Mouse (Mus musculus) limb, embryonic 14.5 days (tissue): ENCODE data around the gene Ispd. TPM values are rescaled to one million over a fixed set of nuclear protein-coding genes. Genes with fewer than 3 reads are reported as not detected.

Source experiments
- ATAC-seq: fragments of 200-750 bp; cut with Nextera tagmentation; 2 replicates; pipeline ENCODE4 v1.8.0; 2017; ENCODE audit warnings: low read depth, moderate number of reproducible peaks, moderate TSS enrichment; ENCODE audit not compliant: low FRiP score
- DNase-seq: peaks from one replicate; pipeline ENCODE4 v3.0.0-alpha.2; 2015; ENCODE audit warnings: low spot score
- H3K27ac ChIP-seq: fragments of 300-500 bp; sonication (generic); replicated peaks from 2 replicates; pipeline ENCODE4 v1.5.1; 2014; ENCODE audit warnings: low read depth, mild to moderate bottlenecking, low read length, moderate library complexity, mixed read lengths
- H3K27me3 ChIP-seq: fragments of 300-500 bp; sonication (generic); 2 replicates; pipeline ENCODE4 v1.6.1; 2014; ENCODE audit warnings: low read length, mixed read lengths; ENCODE audit not compliant: control insufficient read depth, insufficient read depth
- H3K36me3 ChIP-seq: fragments of 300-500 bp; sonication (generic); 2 replicates; pipeline ENCODE4 v1.6.1; 2014; ENCODE audit warnings: mild to moderate bottlenecking, low read length, moderate library complexity, mixed read lengths; ENCODE audit not compliant: control insufficient read depth, insufficient read depth
- H3K4me1 ChIP-seq: fragments of 300-500 bp; sonication (generic); 2 replicates; pipeline ENCODE4 v1.6.1; 2014; ENCODE audit warnings: antibody characterized with exemption, low read length, mixed read lengths; ENCODE audit not compliant: control insufficient read depth, insufficient read depth
- H3K4me2 ChIP-seq: fragments of 300-500 bp; sonication (generic); replicated peaks from 2 replicates; pipeline ENCODE4 v1.6.1; 2014; ENCODE audit warnings: low read depth, mild to moderate bottlenecking, low read length, moderate library complexity; ENCODE audit not compliant: severe bottlenecking
- H3K4me3 ChIP-seq: fragments of 300-500 bp; sonication (generic); replicated peaks from 2 replicates; pipeline ENCODE4 v1.5.1; 2014; ENCODE audit warnings: low read length
- H3K9ac ChIP-seq: fragments of 300-500 bp; sonication (generic); 2 replicates; pipeline ENCODE4 v1.6.1; 2014; ENCODE audit warnings: mild to moderate bottlenecking, low read depth, low read length, moderate library complexity; ENCODE audit not compliant: severe bottlenecking
- H3K9me3 ChIP-seq: fragments of 300-500 bp; sonication (generic); 2 replicates; pipeline ENCODE4 v1.6.1; 2016; ENCODE audit warnings: low read length; ENCODE audit not compliant: control insufficient read depth
- POLR2A ChIP-seq: fragments of 200-500 bp; IDR thresholded peaks from 2 replicates; pipeline ENCODE4 v1.8.0; 2012; ENCODE audit warnings: inconsistent platforms, mild to moderate bottlenecking, moderate library complexity, borderline replicate concordance; ENCODE audit not compliant: insufficient read depth, insufficient read length; ENCODE audit errors: extremely low read depth
- WGBS: fragments of 180-500 bp; shearing (Covaris S2); extraction: QIAGEN DNeasy Blood & Tissue Kit; methylation state at CpG from one replicate; pipeline ENCODE4 v1.1.7; 2014; 5-methylcytosine and 5-hydroxymethylcytosine counted together
- polyA plus RNA-seq, 2 experiments: library from polyadenylated mRNA; depleted of rRNA in 1 of 2; stranded (reverse) in 1 of 2; unstranded in 1 of 2; fragments of >200 nt; fragmentation: Nextera tagmentation in 1 of 2; extraction: Ambion mirVana in 1 of 2; gene quantifications; 2 replicates each; pipeline versions ENCODE4 v1.2.1 to v1.2.3; 2012 to 2014

The Ispd gene
- polyA plus RNA-seq, 2 experiments = 3.0 to 9.6 TPM

DNA sequence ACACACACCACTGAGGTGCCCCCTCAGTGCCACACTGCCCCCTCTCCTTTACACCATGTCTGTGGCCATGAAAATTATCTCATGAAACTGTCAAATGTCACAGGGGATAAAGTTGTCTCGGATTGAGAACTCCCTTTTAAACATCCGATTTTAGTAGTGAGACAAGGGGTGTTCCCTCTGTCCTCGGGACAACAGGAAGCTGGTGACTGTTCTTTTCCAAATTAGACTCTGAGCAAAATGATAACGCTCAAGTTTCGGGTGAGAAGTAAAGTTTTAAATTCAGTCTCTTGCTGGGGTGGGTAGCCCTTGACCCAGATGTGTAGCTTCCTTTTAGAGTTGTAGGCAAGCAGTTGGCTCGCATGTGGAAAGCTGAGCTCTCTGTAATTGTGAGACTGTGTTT lies 96.3 kb downstream of the Ispd start:
- H3K27me3 ChIP-seq = no peaks in the 10 kb centered on the region
- no peak for ATAC-seq
- 34% methylated on average over 6 of the region's 6 CpGs for WGBS
- no peak for DNase-seq
- TF ChIP-seq POLR2A = no peak
- H3K4me1 ChIP-seq = peaks cover 12% of the 10 kb centered on the region
- H3K27ac ChIP-seq = no peak overlapping the region
- H3K9me3 ChIP-seq = no peaks in the 10 kb centered on the region
- H3K36me3 ChIP-seq = no peaks in the 10 kb centered on the region
- H3K4me2 ChIP-seq = no peak overlapping the region
- H3K4me3 ChIP-seq = no peak overlapping the region
- H3K9ac ChIP-seq = no peak overlapping the region

DNA sequence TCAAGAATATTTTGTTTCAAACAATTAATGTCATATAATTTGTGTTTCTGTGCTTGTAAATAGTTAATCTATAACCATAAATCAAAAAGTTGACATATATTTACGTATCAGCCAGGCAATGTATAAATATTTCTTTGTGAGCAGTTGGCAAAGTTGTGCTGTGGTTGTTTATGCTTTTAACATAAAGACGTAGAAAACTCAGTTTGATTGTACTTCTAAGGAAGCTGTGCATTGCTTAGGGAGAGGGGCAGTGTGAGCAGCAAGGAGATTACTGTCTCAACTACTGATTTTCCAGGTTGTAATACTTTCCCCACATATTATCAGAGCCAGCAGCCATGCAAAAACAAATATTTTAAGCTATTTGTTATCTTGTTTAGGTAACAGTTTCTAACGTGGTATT lies 96.7 kb downstream of the Ispd start:
- no peak overlapping the region for H3K4me3 ChIP-seq
- H3K9ac ChIP-seq = no peak overlapping the region
- H3K9me3 ChIP-seq = no peaks in the 10 kb centered on the region
- no peak for ATAC-seq
- H3K4me1 ChIP-seq = peaks cover 12% of the 10 kb centered on the region
- H3K4me2 ChIP-seq = no peak overlapping the region
- no peaks in the 10 kb centered on the region for H3K36me3 ChIP-seq
- no peak for TF ChIP-seq POLR2A
- H3K27me3 ChIP-seq = no peaks in the 10 kb centered on the region
- no peak for DNase-seq
- H3K27ac ChIP-seq = no peak overlapping the region
- 57% methylated on average over 3 of the region's 3 CpGs for WGBS

DNA sequence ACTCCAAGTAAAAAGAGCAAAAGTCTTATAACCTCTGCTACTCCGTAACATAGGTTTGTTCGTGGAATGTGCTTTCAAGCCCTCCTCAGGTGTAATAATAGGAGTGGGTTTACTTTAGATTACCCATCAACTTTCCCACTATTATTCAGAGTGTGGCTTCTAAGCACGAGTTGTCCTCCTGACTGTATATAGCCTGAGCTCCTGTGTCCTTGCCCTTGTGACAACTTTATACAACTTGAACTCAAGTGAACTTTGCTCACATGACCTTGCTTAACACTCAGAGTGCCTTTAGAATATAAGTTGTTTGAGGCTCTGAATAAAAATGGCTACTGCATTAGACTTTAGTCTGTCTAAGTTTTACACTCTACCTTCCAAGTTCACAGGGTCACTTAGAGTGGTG lies 100.5 kb downstream of the Ispd start:
- Histone ChIP-seq H3K27ac (no peak overlapping the region), H3K27me3 (no peaks in the 10 kb centered on the region), H3K4me1 (no peaks in the 10 kb centered on the region), H3K4me2 (no peak overlapping the region), H3K9me3 (no peaks in the 10 kb centered on the region), H3K4me3 (no peak overlapping the region), H3K9ac (no peak overlapping the region), H3K36me3 (no peaks in the 10 kb centered on the region)
- ATAC-seq (no peak), DNase-seq (no peak)
- no peak for TF ChIP-seq POLR2A
- 92% methylated on average over 3 of the region's 3 CpGs for WGBS

DNA sequence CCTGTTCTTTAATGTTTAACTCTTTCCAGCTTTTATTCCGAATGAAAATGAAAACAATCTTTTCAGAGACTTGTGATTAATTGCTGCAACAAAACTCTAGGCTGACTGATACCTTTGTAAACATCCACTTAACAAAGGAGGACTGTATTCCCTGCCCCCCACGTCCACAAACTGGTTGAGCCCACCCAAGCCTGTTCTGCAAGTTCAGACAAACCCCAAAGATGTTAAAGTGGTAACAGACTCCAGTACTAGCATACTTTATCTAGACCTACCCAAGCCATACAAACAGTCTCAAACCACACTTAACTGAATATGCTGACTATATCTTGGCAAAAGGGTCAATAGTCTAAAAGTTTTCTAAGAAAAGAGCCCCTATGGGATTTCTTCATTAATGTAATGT lies 102.1 kb downstream of the Ispd start:
- DNase-seq (no peak), ATAC-seq (no peak)
- H3K4me1 ChIP-seq = no peaks in the 10 kb centered on the region
- no peak overlapping the region for H3K27ac ChIP-seq
- H3K36me3 ChIP-seq = no peaks in the 10 kb centered on the region
- no peaks in the 10 kb centered on the region for H3K9me3 ChIP-seq
- no peaks in the 10 kb centered on the region for H3K27me3 ChIP-seq
- H3K4me3 ChIP-seq = no peak overlapping the region
- no peak overlapping the region for H3K4me2 ChIP-seq
- TF ChIP-seq POLR2A = no peak
- H3K9ac ChIP-seq = no peak overlapping the region
- WGBS = 26% methylated on average over 2 of the region's 2 CpGs

DNA sequence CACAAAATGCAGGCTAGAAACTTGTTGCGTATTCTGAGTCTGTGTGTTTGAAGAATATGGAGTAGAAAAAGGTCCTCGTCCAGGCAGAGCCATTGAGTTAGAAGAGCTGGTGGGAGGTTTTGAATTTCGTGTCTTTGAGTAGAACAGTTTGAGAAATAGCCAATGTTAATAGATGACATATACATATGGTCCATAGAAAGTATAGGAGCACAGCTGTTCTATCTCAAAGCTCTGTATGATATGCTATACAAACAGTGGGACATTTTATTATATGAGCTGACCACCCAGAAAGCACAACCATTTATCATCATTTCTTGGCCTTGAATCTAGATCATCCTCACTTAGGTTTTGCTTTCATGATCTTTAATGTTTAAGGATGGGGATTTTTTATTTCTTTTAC lies 116.3 kb downstream of the Ispd start:
- no peaks in the 10 kb centered on the region for H3K36me3 ChIP-seq
- no peaks in the 10 kb centered on the region for H3K4me1 ChIP-seq
- no peak for TF ChIP-seq POLR2A
- H3K9me3 ChIP-seq = no peaks in the 10 kb centered on the region
- H3K27me3 ChIP-seq = no peaks in the 10 kb centered on the region
- WGBS = 80% methylated on average over 3 of the region's 3 CpGs
- H3K9ac ChIP-seq = no peak overlapping the region
- H3K4me2 ChIP-seq = no peak overlapping the region
- no peak overlapping the region for H3K27ac ChIP-seq
- DNase-seq (no peak), ATAC-seq (no peak)
- no peak overlapping the region for H3K4me3 ChIP-seq
